Mouse (Mus musculus): ENCODE results near the gene Artn. TPM values are rescaled to one million over a fixed set of nuclear protein-coding genes. Genes with fewer than 3 reads are reported as not detected.

Artn gene
- polyA plus RNA-seq, 1 experiment: 0.38 TPM

- WGBS: 7% methylated on average over 3 of the region's 3 CpGs
- peak overlapping the region; percentile 98 for H3K4me3 ChIP-seq (replicated peaks; ENCODE audit: insufficient read depth, low read depth, low read length)
- TF ChIP-seq CTCF (IDR thresholded peaks at IDR 0.05; ENCODE audit: borderline replicate concordance, insufficient read depth, low read depth, low read length): no peak
- TF ChIP-seq POLR2A (IDR thresholded peaks at IDR 0.05; ENCODE audit: borderline replicate concordance, insufficient read depth, low read length): no peak
- peak; percentile 82 to 85 for DNase-seq
- H3K27me3 ChIP-seq (ENCODE audit: control insufficient read depth, insufficient read depth, low read length): no peaks in the 10 kb centered on the region
- H3K27ac ChIP-seq (ENCODE audit: insufficient read depth, low read length): peak overlapping the region; percentile 92
- peaks cover 23% of the 10 kb centered on the region for H3K4me1 ChIP-seq (ENCODE audit: control insufficient read depth, insufficient read depth, low read length)
Measured at GRCm38 (mm10) chr4:117913421-117913820, 16.1 kb downstream of the Artn start.

DNA sequence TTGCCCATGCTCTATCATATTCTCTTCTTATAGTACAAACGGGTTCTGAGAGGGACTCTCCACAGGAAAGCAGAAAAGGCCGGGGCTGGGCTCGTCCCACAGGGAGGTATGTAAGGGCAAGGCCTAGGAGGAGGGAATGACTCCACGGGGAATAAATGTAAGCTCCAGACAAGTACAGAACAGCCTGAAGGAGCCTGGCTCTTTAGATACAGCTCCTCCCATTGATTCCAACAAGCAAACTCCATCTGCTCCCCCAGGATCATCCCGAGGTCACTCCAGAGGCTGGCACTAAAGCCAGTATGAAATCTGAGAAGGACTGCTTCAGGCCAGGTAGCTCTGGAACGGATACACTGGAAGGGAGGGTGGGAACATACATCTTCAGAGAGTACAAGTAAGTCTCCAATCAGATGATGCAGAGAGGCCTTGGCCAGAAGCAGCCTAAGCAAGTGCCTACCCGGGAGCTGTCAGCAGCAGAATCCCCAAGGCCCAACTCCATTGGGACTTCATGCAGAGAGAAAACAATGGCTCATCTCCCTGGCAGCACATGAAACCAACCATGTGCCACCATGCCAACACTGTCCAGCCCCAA, 16.8 kb downstream of the Artn start:
- Histone ChIP-seq H3K4me3 (replicated peaks; ENCODE audit: insufficient read depth, low read depth, low read length) (peak overlapping the region; percentile 98), H3K27me3 (ENCODE audit: control insufficient read depth, insufficient read depth, low read length) (no peaks in the 10 kb centered on the region), H3K4me1 (ENCODE audit: control insufficient read depth, insufficient read depth, low read length) (peaks cover 29% of the 10 kb centered on the region), H3K27ac (ENCODE audit: insufficient read depth, low read length) (peak overlapping the region; percentile 92)
- peak in 1 of 2 experiments; percentile 50 for DNase-seq
- WGBS: 3% methylated on average over 7 of the region's 7 CpGs
- TF ChIP-seq CTCF (IDR thresholded peaks at IDR 0.05; ENCODE audit: borderline replicate concordance, insufficient read depth, low read depth, low read length) (no peak), POLR2A (IDR thresholded peaks at IDR 0.05; ENCODE audit: borderline replicate concordance, insufficient read depth, low read length) (no peak)

DNA sequence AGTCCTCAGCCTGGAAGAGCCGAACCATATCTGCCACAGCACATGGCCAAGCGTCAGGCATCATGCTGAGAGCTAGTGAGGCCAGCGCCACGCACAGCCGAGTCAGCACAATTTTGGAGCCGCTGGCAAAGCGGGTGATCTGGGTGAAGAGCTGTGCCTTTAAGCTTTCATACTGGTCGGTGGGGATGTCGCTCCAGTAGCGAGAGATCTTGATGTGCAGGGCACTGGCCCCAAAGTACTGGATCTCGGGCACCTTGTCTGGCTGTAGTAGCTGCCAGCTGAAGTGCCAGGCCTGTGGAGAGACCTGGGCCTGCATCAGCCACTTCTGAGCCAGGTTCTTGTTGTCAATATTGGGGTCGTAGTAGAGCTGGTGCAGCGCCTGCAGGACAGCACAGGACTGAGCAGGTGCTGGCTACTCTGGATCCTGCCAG, 17.4 kb downstream of the Artn start:
- WGBS: 10% methylated on average over 13 of the region's 13 CpGs
- TF ChIP-seq CTCF (IDR thresholded peaks at IDR 0.05; ENCODE audit: borderline replicate concordance, insufficient read depth, low read depth, low read length) (no peak), POLR2A (IDR thresholded peaks at IDR 0.05; ENCODE audit: borderline replicate concordance, insufficient read depth, low read length) (no peak)
- Histone ChIP-seq H3K4me1 (ENCODE audit: control insufficient read depth, insufficient read depth, low read length) (peaks cover 29% of the 10 kb centered on the region), H3K27ac (ENCODE audit: insufficient read depth, low read length) (peak overlapping the region; percentile 92), H3K4me3 (replicated peaks; ENCODE audit: insufficient read depth, low read depth, low read length) (peak overlapping the region; percentile 98), H3K27me3 (ENCODE audit: control insufficient read depth, insufficient read depth, low read length) (no peaks in the 10 kb centered on the region)
- peak; percentile 82 to 83 for DNase-seq

DNA sequence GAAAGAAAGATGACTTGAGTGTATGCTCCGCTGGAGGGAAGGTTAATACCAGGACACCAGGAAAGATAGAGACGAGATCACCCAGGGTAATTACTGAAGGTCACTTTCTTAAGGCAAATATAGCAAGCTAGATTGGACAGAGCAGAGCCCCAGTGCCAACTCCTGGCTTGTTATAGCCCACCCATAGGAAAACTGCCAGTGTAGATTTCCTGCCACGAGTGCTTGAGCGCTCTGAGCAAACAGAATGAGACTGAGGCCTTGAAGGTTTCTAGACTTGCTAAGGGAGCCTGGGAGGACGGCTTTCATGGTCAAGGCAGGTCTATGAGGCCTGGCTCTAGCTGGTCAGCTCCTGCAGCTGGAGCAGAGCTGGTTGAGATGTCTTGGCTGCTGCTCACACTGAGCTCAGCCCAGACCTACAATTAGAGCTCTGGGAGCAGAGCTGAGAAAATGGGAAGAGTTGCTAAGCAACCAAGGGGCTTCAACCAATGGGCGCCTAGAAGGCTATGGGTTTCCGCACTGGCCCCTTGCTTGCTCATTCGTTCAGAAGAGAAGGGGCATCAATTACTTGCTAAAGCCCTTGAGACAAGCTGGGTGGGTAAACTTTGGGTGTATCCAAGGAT, 20.6 kb downstream of the Artn start:
- Histone ChIP-seq H3K27ac (ENCODE audit: insufficient read depth, low read length) (peak overlapping the region; percentile 10; the same call in 1 of the 2 replicates), H3K4me3 (replicated peaks; ENCODE audit: insufficient read depth, low read depth, low read length) (peak overlapping the region; percentile 9), H3K27me3 (ENCODE audit: control insufficient read depth, insufficient read depth, low read length) (no peaks in the 10 kb centered on the region), H3K4me1 (ENCODE audit: control insufficient read depth, insufficient read depth, low read length) (peaks cover 53% of the 10 kb centered on the region)
- WGBS: 24% methylated on average over 8 of the region's 8 CpGs
- DNase-seq: no peak
- TF ChIP-seq CTCF (IDR thresholded peaks at IDR 0.05; ENCODE audit: borderline replicate concordance, insufficient read depth, low read depth, low read length): no peak
- TF ChIP-seq POLR2A (IDR thresholded peaks at IDR 0.05; ENCODE audit: borderline replicate concordance, insufficient read depth, low read length): no peak

DNA sequence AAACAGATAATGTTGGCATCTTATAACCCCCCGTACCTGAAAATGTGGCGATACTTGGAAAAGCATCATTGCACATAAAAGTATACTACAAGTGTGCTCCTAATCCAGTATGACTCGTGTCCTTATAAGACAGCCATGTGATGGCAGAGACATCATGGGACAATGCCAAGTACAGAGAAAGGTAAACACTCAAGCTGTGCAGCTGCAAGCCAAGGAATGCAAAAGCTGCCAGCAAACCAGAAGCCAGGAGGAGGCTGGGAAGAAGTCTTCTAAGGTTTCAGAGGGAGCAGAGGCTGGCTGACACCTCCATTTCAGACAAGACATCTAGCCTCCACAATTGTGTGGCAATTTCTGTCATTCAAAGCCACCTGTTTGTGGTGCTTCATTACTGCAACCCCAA, 23.4 kb downstream of the Artn start:
- Histone ChIP-seq H3K27ac (ENCODE audit: insufficient read depth, low read length) (0 out of 2 replicates have a peak overlapping the region, but pooled peaks have one; percentile 33), H3K4me3 (replicated peaks; ENCODE audit: insufficient read depth, low read depth, low read length) (no peak overlapping the region), H3K4me1 (ENCODE audit: control insufficient read depth, insufficient read depth, low read length) (peaks cover 41% of the 10 kb centered on the region), H3K27me3 (ENCODE audit: control insufficient read depth, insufficient read depth, low read length) (no peaks in the 10 kb centered on the region)
- 54% methylated on average over 3 of the region's 3 CpGs for WGBS
- peak; percentile 30 to 62 for DNase-seq
- TF ChIP-seq CTCF (IDR thresholded peaks at IDR 0.05; ENCODE audit: borderline replicate concordance, insufficient read depth, low read depth, low read length): no peak
- no peak for TF ChIP-seq POLR2A (IDR thresholded peaks at IDR 0.05; ENCODE audit: borderline replicate concordance, insufficient read depth, low read length)

- Histone ChIP-seq H3K27me3 (ENCODE audit: control insufficient read depth, insufficient read depth, low read length) (no peaks in the 10 kb centered on the region), H3K4me1 (ENCODE audit: control insufficient read depth, insufficient read depth, low read length) (peaks cover 36% of the 10 kb centered on the region), H3K27ac (ENCODE audit: insufficient read depth, low read length) (0 out of 2 replicates have a peak overlapping the region, but pooled peaks have one; percentile 1), H3K4me3 (replicated peaks; ENCODE audit: insufficient read depth, low read depth, low read length) (no peak overlapping the region)
- peak in 1 of 2 experiments; percentile 57 for DNase-seq
- WGBS: 13% methylated on average over 8 of the region's 8 CpGs
- TF ChIP-seq POLR2A (IDR thresholded peaks at IDR 0.05; ENCODE audit: borderline replicate concordance, insufficient read depth, low read length): no peak
- no peak for TF ChIP-seq CTCF (IDR thresholded peaks at IDR 0.05; ENCODE audit: borderline replicate concordance, insufficient read depth, low read depth, low read length)
Measured at GRCm38 (mm10) chr4:117904761-117905160, 24.8 kb downstream of the Artn start.

DNA sequence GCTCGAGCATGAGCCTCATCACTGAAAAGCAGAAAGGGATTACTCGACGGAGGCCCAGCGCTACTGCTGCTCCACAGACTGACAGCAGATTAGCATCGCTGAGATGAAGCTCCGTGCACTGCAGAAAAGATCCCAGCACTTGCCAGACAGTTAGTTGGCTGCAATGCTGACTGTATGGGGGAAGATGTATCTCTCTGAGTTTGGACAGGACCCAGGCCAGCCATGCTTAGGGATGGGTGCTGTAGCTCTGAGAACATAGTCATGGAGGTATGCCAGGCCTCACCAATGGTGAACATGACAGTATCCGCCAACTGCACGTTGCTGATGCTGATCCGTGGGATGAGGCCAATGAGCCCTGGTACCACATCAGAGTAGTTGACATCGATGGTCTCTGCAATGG, 25.5 kb downstream of the Artn start:
- Histone ChIP-seq H3K4me3 (replicated peaks; ENCODE audit: insufficient read depth, low read depth, low read length) (no peak overlapping the region), H3K4me1 (ENCODE audit: control insufficient read depth, insufficient read depth, low read length) (peaks cover 33% of the 10 kb centered on the region), H3K27ac (ENCODE audit: insufficient read depth, low read length) (0 out of 2 replicates have a peak overlapping the region, but pooled peaks have one; percentile 4), H3K27me3 (ENCODE audit: control insufficient read depth, insufficient read depth, low read length) (no peaks in the 10 kb centered on the region)
- no peak for TF ChIP-seq POLR2A (IDR thresholded peaks at IDR 0.05; ENCODE audit: borderline replicate concordance, insufficient read depth, low read length)
- no peak for TF ChIP-seq CTCF (IDR thresholded peaks at IDR 0.05; ENCODE audit: borderline replicate concordance, insufficient read depth, low read depth, low read length)
- 36% methylated on average over 10 of the region's 10 CpGs for WGBS
- DNase-seq: no peak

GRCm38 (mm10) chr4:117898111-117898510, 31.5 kb downstream of the Artn start:
- no peak overlapping the region for H3K27ac ChIP-seq (ENCODE audit: insufficient read depth, low read length)
- no peak overlapping the region for H3K4me3 ChIP-seq (replicated peaks; ENCODE audit: insufficient read depth, low read depth, low read length)
- H3K27me3 ChIP-seq (ENCODE audit: control insufficient read depth, insufficient read depth, low read length): no peaks in the 10 kb centered on the region
- H3K4me1 ChIP-seq (ENCODE audit: control insufficient read depth, insufficient read depth, low read length): peaks cover 34% of the 10 kb centered on the region
- TF ChIP-seq CTCF (IDR thresholded peaks at IDR 0.05; ENCODE audit: borderline replicate concordance, insufficient read depth, low read depth, low read length) (no peak), POLR2A (IDR thresholded peaks at IDR 0.05; ENCODE audit: borderline replicate concordance, insufficient read depth, low read length) (no peak)
- 63% methylated on average over 3 of the region's 3 CpGs for WGBS
- DNase-seq: no peak
